Mouse (Mus musculus): Measurements from ENCODE around the gene Skap2.

DNA sequence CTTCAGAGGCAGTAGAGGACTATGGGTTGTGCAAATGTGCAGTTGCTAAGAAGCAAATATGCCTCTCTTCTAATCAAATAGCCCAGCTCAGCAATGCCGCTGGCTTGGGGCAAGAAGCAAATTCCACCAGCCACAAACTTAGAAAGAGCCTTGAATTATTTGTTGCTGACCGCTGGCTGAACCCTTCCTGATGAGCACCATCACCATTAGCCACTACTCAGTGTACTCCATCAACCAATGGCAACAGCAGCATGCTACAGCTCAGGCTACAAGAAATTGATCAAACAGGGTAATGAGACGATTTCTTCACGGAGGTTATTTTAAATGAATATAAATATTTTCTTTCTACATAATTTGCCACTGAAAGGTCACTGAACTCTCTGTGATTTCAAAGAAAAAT lies 36.6 kb downstream of the Skap2 start:
- TF ChIP-seq POLR2A (IDR thresholded peaks at IDR 0.05; ENCODE audit: low read depth, low read length) = no peak
- no peak for TF ChIP-seq CTCF (conservative IDR thresholded peaks at IDR 0.05; ENCODE audit: insufficient read depth, insufficient read length, low read depth, low read length)
